Mouse (Mus musculus) hindbrain, embryonic 13.5 days (tissue): ENCODE measurements around the gene Mag. TPM values are rescaled to one million over a fixed set of nuclear protein-coding genes. Genes with fewer than 3 reads are reported as not detected.
"Not testable (repeated sequence)": the region's sequence is repeated elsewhere in the genome, so short reads cannot be mapped to it uniquely, and the experiment has no call there.

Source experiments
- ATAC-seq: fragments of 200-750 bp; cut with Nextera tagmentation; 2 replicates; pipeline ENCODE4 v1.8.0; 2017; ENCODE audit warnings: moderate TSS enrichment; ENCODE audit not compliant: low FRiP score
- H3K27ac ChIP-seq: fragments of 300-500 bp; sonication (generic); 2 replicates; pipeline ENCODE4 v1.5.1; 2015; ENCODE audit warnings: inconsistent platforms, mild to moderate bottlenecking, moderate library complexity
- H3K27me3 ChIP-seq: fragments of 300-500 bp; sonication (generic); 2 replicates; pipeline ENCODE4 v1.6.1; 2015; ENCODE audit warnings: mild to moderate bottlenecking, inconsistent platforms
- H3K36me3 ChIP-seq: fragments of 300-500 bp; sonication (generic); 2 replicates; pipeline ENCODE4 v1.6.1; 2015; ENCODE audit warnings: mild to moderate bottlenecking, inconsistent platforms
- H3K4me1 ChIP-seq: fragments of 300-500 bp; sonication (generic); replicated peaks from 2 replicates; pipeline ENCODE4 v1.6.1; 2015; ENCODE audit warnings: inconsistent platforms
- H3K4me2 ChIP-seq: fragments of 300-500 bp; sonication (generic); 2 replicates; pipeline ENCODE4 v1.6.1; 2015; ENCODE audit warnings: inconsistent platforms, mild to moderate bottlenecking, moderate library complexity
- H3K4me3 ChIP-seq: fragments of 300-500 bp; sonication (generic); 2 replicates; pipeline ENCODE4 v1.5.1; 2015; ENCODE audit warnings: mild to moderate bottlenecking, inconsistent platforms
- H3K9ac ChIP-seq: fragments of 300-500 bp; sonication (generic); 2 replicates; pipeline ENCODE4 v1.6.1; 2015; ENCODE audit warnings: mild to moderate bottlenecking, inconsistent platforms
- H3K9me3 ChIP-seq: fragments of 300-500 bp; sonication (generic); 2 replicates; pipeline ENCODE4 v1.6.1; 2016; ENCODE audit warnings: inconsistent platforms
- WGBS: fragments of 180-500 bp; shearing (Covaris S2); methylation state at CpG from one replicate; pipeline ENCODE4 v1.1.7; 2015; 5-methylcytosine and 5-hydroxymethylcytosine counted together
- polyA plus RNA-seq: library from polyadenylated mRNA; unstranded; fragments of >200 nt; fragmentation: Nextera tagmentation; extraction: Ambion mirVana; gene quantifications from 2 replicates; pipeline ENCODE4 v1.2.1, GENCODE M21; 2015

The Mag gene
- polyA plus RNA-seq, 1 experiment from 2014 or later = 1.7 TPM

- Histone ChIP-seq H3K4me2 (no peak overlapping the region), H3K4me1 (no peaks in the 10 kb centered on the region), H3K27me3 (no peaks in the 10 kb centered on the region), H3K9me3 (no peaks in the 10 kb centered on the region), H3K9ac (no peak overlapping the region), H3K27ac (no peak overlapping the region), H3K4me3 (no peak overlapping the region), H3K36me3 (no peaks in the 10 kb centered on the region)
- WGBS = 84% methylated on average over 3 of the region's 3 CpGs
- ATAC-seq = no peak
Observed at GRCm38 (mm10) chr7:30924071-30924470, 9.4 kb upstream of the Mag start.

- H3K27me3 ChIP-seq, ATAC-seq, H3K36me3 ChIP-seq, H3K27ac ChIP-seq, H3K4me3 ChIP-seq, H3K9me3 ChIP-seq, H3K9ac ChIP-seq, H3K4me2 ChIP-seq, H3K4me1 ChIP-seq: not testable (repeated sequence)
- 47% methylated on average over 3 of the region's 3 CpGs for WGBS
Observed at GRCm38 (mm10) chr7:30922490-30922889, 7.8 kb upstream of the Mag start.

GRCm38 (mm10) chr7:30920217-30920616, 5.5 kb upstream of the Mag start:
- no peak overlapping the region for H3K4me3 ChIP-seq
- H3K27ac ChIP-seq = no peak overlapping the region
- H3K4me2 ChIP-seq = no peak overlapping the region
- H3K27me3 ChIP-seq = no peaks in the 10 kb centered on the region
- 76% methylated on average over 3 of the region's 3 CpGs for WGBS
- no peak overlapping the region for H3K9ac ChIP-seq
- no peak for ATAC-seq
- no peaks in the 10 kb centered on the region for H3K36me3 ChIP-seq
- no peaks in the 10 kb centered on the region for H3K9me3 ChIP-seq
- H3K4me1 ChIP-seq = no peaks in the 10 kb centered on the region

- H3K4me1 ChIP-seq = no peaks in the 10 kb centered on the region
- WGBS = 64% methylated on average over 4 of the region's 4 CpGs
- H3K27ac ChIP-seq = no peak overlapping the region
- H3K36me3 ChIP-seq = no peaks in the 10 kb centered on the region
- H3K9me3 ChIP-seq = no peaks in the 10 kb centered on the region
- no peak overlapping the region for H3K9ac ChIP-seq
- no peaks in the 10 kb centered on the region for H3K27me3 ChIP-seq
- no peak for ATAC-seq
- no peak overlapping the region for H3K4me2 ChIP-seq
- H3K4me3 ChIP-seq = no peak overlapping the region
Observed at GRCm38 (mm10) chr7:30917219-30917618, 2.5 kb upstream of the Mag start.

- no peak overlapping the region for H3K4me3 ChIP-seq
- no peak overlapping the region for H3K4me2 ChIP-seq
- no peak overlapping the region for H3K27ac ChIP-seq
- ATAC-seq = no peak
- H3K9ac ChIP-seq = no peak overlapping the region
- H3K9me3 ChIP-seq = no peaks in the 10 kb centered on the region
- WGBS = 30% methylated on average over 6 of the region's 6 CpGs
- H3K36me3 ChIP-seq = no peaks in the 10 kb centered on the region
- no peaks in the 10 kb centered on the region for H3K4me1 ChIP-seq
- no peaks in the 10 kb centered on the region for H3K27me3 ChIP-seq
Observed at GRCm38 (mm10) chr7:30916713-30917112, 2.0 kb upstream of the Mag start.

GRCm38 (mm10) chr7:30909773-30910172, 4.9 kb downstream of the Mag start:
- H3K9me3 ChIP-seq = no peaks in the 10 kb centered on the region
- 85% methylated on average over 6 of the region's 6 CpGs for WGBS
- no peak overlapping the region for H3K4me3 ChIP-seq
- no peak overlapping the region for H3K4me2 ChIP-seq
- peaks cover 10% of the 10 kb centered on the region for H3K4me1 ChIP-seq
- no peaks in the 10 kb centered on the region for H3K36me3 ChIP-seq
- no peak overlapping the region for H3K9ac ChIP-seq
- ATAC-seq = no peak
- no peak overlapping the region for H3K27ac ChIP-seq
- peaks cover 13% of the 10 kb centered on the region; the same call in 1 of the 2 replicates for H3K27me3 ChIP-seq

- Histone ChIP-seq H3K4me3 (peak overlapping the region; percentile 30), H3K27ac (no peak overlapping the region), H3K4me2 (peak overlapping the region; percentile 60), H3K9ac (no peak overlapping the region), H3K4me1 (peaks cover 10% of the 10 kb centered on the region), H3K9me3 (no peaks in the 10 kb centered on the region), H3K27me3 (peaks cover 13% of the 10 kb centered on the region; the same call in 1 of the 2 replicates), H3K36me3 (no peaks in the 10 kb centered on the region)
- WGBS = 32% methylated on average over 17 of the region's 17 CpGs
- ATAC-seq = peak; percentile 61; the same call in 1 of the 2 replicates
Observed at GRCm38 (mm10) chr7:30908992-30909431, 5.7 kb downstream of the Mag start.

GRCm38 (mm10) chr7:30908277-30908991, 6.2 kb downstream of the Mag start:
- Histone ChIP-seq H3K9me3 (no peaks in the 10 kb centered on the region), H3K4me1 (peaks cover 10% of the 10 kb centered on the region), H3K9ac (peak overlapping the region; percentile 61), H3K27me3 (peaks cover 13% of the 10 kb centered on the region; the same call in 1 of the 2 replicates), H3K36me3 (no peaks in the 10 kb centered on the region), H3K4me3 (peak overlapping the region; percentile 30), H3K27ac (no peak overlapping the region), H3K4me2 (peak overlapping the region; percentile 60)
- peak; percentile 59; the same call in 1 of the 2 replicates for ATAC-seq
- 3% methylated on average over 25 of the region's 26 CpGs for WGBS

- no peak for ATAC-seq
- no peak overlapping the region for H3K4me3 ChIP-seq
- H3K27ac ChIP-seq = no peak overlapping the region
- H3K4me2 ChIP-seq = no peak overlapping the region
- no peak overlapping the region for H3K9ac ChIP-seq
- H3K9me3 ChIP-seq = no peaks in the 10 kb centered on the region
- H3K36me3 ChIP-seq = no peaks in the 10 kb centered on the region
- peaks cover 10% of the 10 kb centered on the region for H3K4me1 ChIP-seq
- peaks cover 13% of the 10 kb centered on the region; the same call in 1 of the 2 replicates for H3K27me3 ChIP-seq
- WGBS = 66% methylated on average over 4 of the region's 4 CpGs
Observed at GRCm38 (mm10) chr7:30904042-30904441, 10.6 kb downstream of the Mag start.

GRCm38 (mm10) chr7:30895217-30895616, 19.5 kb downstream of the Mag start:
- H3K9ac ChIP-seq = no peak overlapping the region
- H3K36me3 ChIP-seq = no peaks in the 10 kb centered on the region
- H3K4me3 ChIP-seq = no peak overlapping the region
- H3K27me3 ChIP-seq = no peaks in the 10 kb centered on the region
- no peaks in the 10 kb centered on the region for H3K9me3 ChIP-seq
- no peak overlapping the region for H3K27ac ChIP-seq
- WGBS = 94% methylated on average over 3 of the region's 3 CpGs
- 0 out of 2 replicates have a peak, but pooled peaks cover 3% of the 10 kb centered on the region for H3K4me1 ChIP-seq
- no peak for ATAC-seq
- no peak overlapping the region for H3K4me2 ChIP-seq

- no peak overlapping the region for H3K27ac ChIP-seq
- H3K4me3 ChIP-seq = no peak overlapping the region
- H3K9ac ChIP-seq = no peak overlapping the region
- no peak for ATAC-seq
- WGBS = 70% methylated on average over 3 of the region's 3 CpGs
- 0 out of 2 replicates have a peak, but pooled peaks cover 3% of the 10 kb centered on the region for H3K4me1 ChIP-seq
- no peaks in the 10 kb centered on the region for H3K36me3 ChIP-seq
- no peaks in the 10 kb centered on the region for H3K27me3 ChIP-seq
- H3K9me3 ChIP-seq = no peaks in the 10 kb centered on the region
- no peak overlapping the region for H3K4me2 ChIP-seq
Observed at GRCm38 (mm10) chr7:30892515-30892914, 22.2 kb downstream of the Mag start.

- 85% methylated on average over 9 of the region's 9 CpGs for WGBS
- no peak overlapping the region for H3K9ac ChIP-seq
Observed at GRCm38 (mm10) chr7:30891746-30892145, 22.9 kb downstream of the Mag start.

GRCm38 (mm10) chr7:30890681-30891080, 24.0 kb downstream of the Mag start:
- no peaks in the 10 kb centered on the region for H3K36me3 ChIP-seq
- no peaks in the 10 kb centered on the region for H3K4me1 ChIP-seq
- H3K4me2 ChIP-seq = no peak overlapping the region
- no peak for ATAC-seq
- no peak overlapping the region for H3K4me3 ChIP-seq
- no peak overlapping the region for H3K27ac ChIP-seq
- no peaks in the 10 kb centered on the region for H3K9me3 ChIP-seq
- WGBS = 82% methylated on average over 2 of the region's 2 CpGs
- H3K27me3 ChIP-seq = no peaks in the 10 kb centered on the region
- no peak overlapping the region for H3K9ac ChIP-seq

More at GRCm38 (mm10) chr7:30891746-30892145, 22.9 kb downstream of the Mag start:
- Histone ChIP-seq H3K27ac (no peak overlapping the region), H3K4me3 (no peak overlapping the region), H3K9me3 (no peaks in the 10 kb centered on the region), H3K4me2 (no peak overlapping the region), H3K4me1 (0 out of 2 replicates have a peak, but pooled peaks cover 3% of the 10 kb centered on the region), H3K36me3 (no peaks in the 10 kb centered on the region), H3K27me3 (no peaks in the 10 kb centered on the region)
- no peak for ATAC-seq
